Comparison of ENCODE assay signal across 8 mouse cellular contexts in the genomic region with DNA sequence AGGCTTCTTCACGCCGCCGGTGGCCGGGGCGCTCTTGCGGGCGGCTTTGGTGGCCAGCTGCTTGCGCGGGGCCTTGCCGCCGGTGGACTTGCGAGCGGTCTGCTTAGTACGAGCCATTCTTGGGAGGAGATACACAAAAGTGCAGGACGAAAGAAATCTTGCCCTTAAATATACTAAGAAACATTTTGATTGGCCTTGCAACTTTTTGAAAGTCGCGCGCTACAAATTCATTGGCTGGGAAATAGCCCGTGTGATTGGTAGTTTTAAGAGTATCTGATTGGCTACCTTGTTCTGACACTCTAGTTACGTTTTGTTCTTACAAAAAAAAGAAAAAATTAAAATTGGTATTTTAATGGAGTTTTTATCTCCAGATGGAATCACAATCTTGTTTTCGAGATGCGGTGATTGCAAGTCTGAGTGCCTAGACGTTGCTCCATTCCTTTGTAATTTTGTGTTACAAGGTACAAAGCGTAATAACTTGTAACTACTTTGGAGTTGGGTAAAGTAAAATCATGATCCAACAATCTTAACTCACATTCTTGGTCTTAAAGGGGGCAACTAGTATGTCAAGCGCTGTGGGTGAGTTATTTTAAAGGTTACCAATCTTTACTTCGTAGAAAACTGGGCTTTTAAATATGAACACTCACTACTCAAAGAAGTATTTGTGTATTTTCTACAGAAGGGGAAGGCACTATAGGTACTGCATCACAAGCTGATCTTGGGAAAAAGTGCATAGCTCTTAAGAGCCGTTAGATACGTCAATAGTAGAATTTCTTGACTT. TPM values are rescaled to one million over a fixed set of nuclear protein-coding genes. Genes with fewer than 3 reads are reported as not detected.
A peak's percentile ranks its signal among the peaks of the same experiment; 100 is the strongest.
DNase-seq lines count a peak whose midpoint lies in the region; ATAC-seq and TF ChIP-seq lines count a peak whose summit lies in the region.

Gene Hist1h3c (minus strand): TSS at position 222 of the 781 bp plus-strand sequence.

- peak within 1 kb of the TSS; percentile 69 for H3K4me2 ChIP-seq in heart, embryonic 12.5 days
- H3K4me2 ChIP-seq in kidney, embryonic 16.5 days (replicated peaks; ENCODE audit: low read depth, low read length): peak within 1 kb of the TSS; percentile 66
- H3K4me2 ChIP-seq in liver, embryonic 13.5 days: peak within 1 kb of the TSS; percentile 67

- no peaks in the 10 kb centered on the region for H3K27me3 ChIP-seq in erythroblast, embryonic 14.5 days (ENCODE audit: control insufficient read depth)
- no peaks in the 10 kb centered on the region for H3K27me3 ChIP-seq in heart, embryonic 12.5 days (replicated peaks)
- H3K27me3 ChIP-seq in kidney, embryonic 16.5 days (ENCODE audit: insufficient read depth, low read length): no peaks in the 10 kb centered on the region
- no peaks in the 10 kb centered on the region for H3K27me3 ChIP-seq in liver, embryonic 13.5 days

- H3K9ac ChIP-seq in heart, embryonic 12.5 days: peak within 1 kb of the TSS; percentile 75
- peak within 1 kb of the TSS; percentile 76 for H3K9ac ChIP-seq in kidney, embryonic 16.5 days (replicated peaks; ENCODE audit: low read length)
- peak within 1 kb of the TSS; percentile 82 for H3K9ac ChIP-seq in liver, embryonic 13.5 days

- TF ChIP-seq CTCF in brain, embryonic 14.5 days (IDR thresholded peaks at IDR 0.05; ENCODE audit: borderline replicate concordance, extremely low read depth, insufficient read depth, insufficient read length): no peak

- H3K4me3 ChIP-seq in erythroblast, embryonic 14.5 days (replicated peaks): peak within 1 kb of the TSS; percentile 79
- peak within 1 kb of the TSS; percentile 52 for H3K4me3 ChIP-seq in heart, embryonic 12.5 days
- H3K4me3 ChIP-seq in kidney, embryonic 16.5 days (ENCODE audit: low read length): peak within 1 kb of the TSS; percentile 52
- H3K4me3 ChIP-seq in liver, embryonic 13.5 days (replicated peaks): peak within 1 kb of the TSS; percentile 59

- DNase-seq in CD4-positive, CD25-positive, alpha-beta regulatory T cell, adult 2 months (ENCODE audit: low read depth, low spot score): peak; percentile 91
- peak; percentile 98 for DNase-seq in brain, embryonic 14.5 days (ENCODE audit: low read depth)
- peak; percentile 83 for DNase-seq in liver, embryonic 13.5 days
- peak; percentile 78 for DNase-seq in neural tube, embryonic 10.5 days (ENCODE audit: extremely low spot score, low spot score)
- DNase-seq in telencephalon, adult 2 months (ENCODE audit: low read depth, low spot score): peak; percentile 93

- H3K4me1 ChIP-seq in erythroblast, embryonic 14.5 days (ENCODE audit: control insufficient read depth): peaks cover 70% of the 10 kb centered on the region
- H3K4me1 ChIP-seq in heart, embryonic 12.5 days (replicated peaks): peaks cover 16% of the 10 kb centered on the region
- H3K4me1 ChIP-seq in kidney, embryonic 16.5 days (ENCODE audit: insufficient read depth, low read length): peaks cover 22% of the 10 kb centered on the region
- H3K4me1 ChIP-seq in liver, embryonic 13.5 days (replicated peaks): peaks cover 63% of the 10 kb centered on the region

- under 1% methylated on average over 28 of the region's 28 CpGs for WGBS in heart, embryonic 12.5 days
- under 1% methylated on average over 28 of the region's 28 CpGs for WGBS in kidney, embryonic 16.5 days
- WGBS in liver, embryonic 13.5 days (ENCODE audit: insufficient replicate concordance): under 1% methylated on average over 28 of the region's 28 CpGs

- no peak; the same call in 1 of the 2 replicates for TF ChIP-seq POLR2A in brain, embryonic 14.5 days (IDR thresholded peaks at IDR 0.05; ENCODE audit: borderline replicate concordance, extremely low read depth, insufficient read depth, insufficient read length, poor library complexity, severe bottlenecking)

- ATAC-seq in heart, embryonic 12.5 days (ENCODE audit: insufficient number of reproducible peaks, low FRiP score): peak; percentile 74
- ATAC-seq in kidney, embryonic 16.5 days (ENCODE audit: low FRiP score, low TSS enrichment): peak; percentile 77
- ATAC-seq in liver, embryonic 13.5 days (ENCODE audit: low read depth): peak; percentile 55

- H3K9me3 ChIP-seq in erythroblast, embryonic 14.5 days (ENCODE audit: control insufficient read depth, low read length): no peaks in the 10 kb centered on the region
- no peaks in the 10 kb centered on the region for H3K9me3 ChIP-seq in heart, embryonic 12.5 days (replicated peaks)
- no peaks in the 10 kb centered on the region for H3K9me3 ChIP-seq in kidney, embryonic 16.5 days (ENCODE audit: low read length)
- H3K9me3 ChIP-seq in liver, embryonic 13.5 days (replicated peaks): no peaks in the 10 kb centered on the region

- H3K27ac ChIP-seq in heart, embryonic 12.5 days (ENCODE audit: poor library complexity, severe bottlenecking): peak within 1 kb of the TSS; percentile 100
- peak within 1 kb of the TSS; percentile 100 for H3K27ac ChIP-seq in kidney, embryonic 16.5 days (ENCODE audit: low read length)
- peak within 1 kb of the TSS; percentile 99 for H3K27ac ChIP-seq in liver, embryonic 13.5 days

- H3K36me3 ChIP-seq in erythroblast, embryonic 14.5 days (ENCODE audit: control insufficient read depth): peaks cover 9% of the 10 kb centered on the region
- H3K36me3 ChIP-seq in heart, embryonic 12.5 days: no peaks in the 10 kb centered on the region
- H3K36me3 ChIP-seq in kidney, embryonic 16.5 days (ENCODE audit: insufficient read depth, low read length): no peaks in the 10 kb centered on the region
- H3K36me3 ChIP-seq in liver, embryonic 13.5 days: no peaks in the 10 kb centered on the region

RNA-seq across cellular contexts. Expression of gene Hist1h3c, which starts in this region (rescaled TPM):
- polyA plus RNA-seq in brain, embryonic 14.5 days (2012; rRNA removed): 30.4 and 54.0 TPM in 2 replicates
- 3.8 and 7.0 TPM in 2 replicates for polyA plus RNA-seq in erythroblast, embryonic 14.5 days (2012)
- polyA plus RNA-seq in heart, embryonic 12.5 days (2016; fragmentation: Nextera tagmentation; extraction: Ambion mirVana): 3.0 and 5.1 TPM in 2 replicates
- polyA plus RNA-seq in kidney, embryonic 16.5 days (2015; fragmentation: Nextera tagmentation; extraction: Ambion mirVana): 6.8 and 9.7 TPM in 2 replicates
- polyA plus RNA-seq in liver, embryonic 13.5 days (2015; fragmentation: Nextera tagmentation; extraction: Ambion mirVana): 5.2 and 5.9 TPM in 2 replicates

Comparison
In these comparisons a context has a peak if more than half of its experiments do, and no peak if none do; other contexts are left out.
1. Peak in every context shown above with its lines: DNase-seq, ATAC-seq, H3K4me3 ChIP-seq and H3K27ac ChIP-seq.